ENCODE assay signal across 9 mouse cellular contexts in genomic region chr14:120355040-120355741, GRCm38 (mm10).
DNase-seq lines count a peak whose midpoint lies in the region; ATAC-seq lines count a peak whose summit lies in the region.
"Had no signal": no experiment of that assay in that cellular context is flagged by ENCODE, and none has a peak within 500 bp of the region (broad histone marks: within the 10 kb centered on the region; RNA-seq: fewer than 3 reads in every experiment).

No protein-coding gene starts in this region.

- peak; percentile 80 for ATAC-seq in stomach, embryonic 15.5 days (ENCODE audit: insufficient read depth, low FRiP score, low read depth)

- intact Hi-C loops in heart, postnatal 10 days (cut with DNase I) = no loop called here

- peak overlapping the region; percentile 71 for H3K27ac ChIP-seq in stomach, embryonic 15.5 days

- DNase-seq in ovary, postnatal 36 days (ENCODE audit: low spot score) = peak; percentile 62
- no peak for DNase-seq in ovary, postnatal 10 days (ENCODE audit: low spot score)
- DNase-seq in embryo, embryonic 9.5 days (ENCODE audit: extremely low spot score) = peak; percentile 48
- peak; percentile 68 to 75 for DNase-seq in heart, postnatal 10 days
- peak; percentile 79 to 86 for DNase-seq in kidney, postnatal 36 days
- DNase-seq in lung, postnatal 10 days = peak; percentile 73
- no peak for DNase-seq in urinary bladder, adult 18-20 months (ENCODE audit: low spot score in 2 of 2)

- H3K4me3 ChIP-seq in stomach, embryonic 15.5 days (replicated peaks) = no peak overlapping the region
- H3K4me3 ChIP-seq: megakaryocyte, embryonic 14.5 days had no signal

- H3K9me3 ChIP-seq in stomach, embryonic 15.5 days = no peaks in the 10 kb centered on the region
- H3K9me3 ChIP-seq: megakaryocyte, embryonic 14.5 days had no signal

- H3K4me1 ChIP-seq in stomach, embryonic 15.5 days = peaks cover 32% of the 10 kb centered on the region

- H3K9ac ChIP-seq in stomach, embryonic 15.5 days = no peak overlapping the region

- 20% methylated on average over 14 of the region's 14 CpGs for WGBS in stomach, embryonic 15.5 days

- H3K4me2 ChIP-seq in stomach, embryonic 15.5 days = peak overlapping the region; percentile 29

- H3K27me3 ChIP-seq in stomach, embryonic 15.5 days (replicated peaks) = no peaks in the 10 kb centered on the region
- H3K27me3 ChIP-seq: megakaryocyte, embryonic 14.5 days had no signal

- peaks cover 3% of the 10 kb centered on the region; the same call in 1 of the 2 replicates for H3K36me3 ChIP-seq in stomach, embryonic 15.5 days

Comparison
In these comparisons a context has a peak if more than half of its experiments do, and no peak if none do; other contexts are left out.
1. DNase-seq: peak in ovary, postnatal 36 days (single experiment), embryo, embryonic 9.5 days (single experiment), heart, postnatal 10 days (2 of 2), kidney, postnatal 36 days (2 of 2) and lung, postnatal 10 days (single experiment); none in ovary, postnatal 10 days (single experiment) and urinary bladder, adult 18-20 months (0 of 2).